Mouse (Mus musculus) heart, adult 2 months (tissue): ENCODE results near the gene Zscan10. TPM values are rescaled to one million over a fixed set of nuclear protein-coding genes. Genes with fewer than 3 reads are reported as not detected.

ENCODE experiments used
- DNase-seq, 2 experiments: peaks; one replicate each; pipeline ENCODE4 v3.0.0; 2021
- H3K27ac ChIP-seq: fragments of 200-600 bp; 2 replicates; pipeline ENCODE4 v1.8.1; 2022
- H3K27me3 ChIP-seq: fragments of 200-500 bp; 2 replicates; pipeline ENCODE4 v1.6.1; 2012; ENCODE audit warnings: mild to moderate bottlenecking, low read length, inconsistent platforms, mixed read lengths; ENCODE audit not compliant: control insufficient read depth, insufficient read depth
- H3K36me3 ChIP-seq: fragments of 200-500 bp; 2 replicates; pipeline ENCODE4 v1.6.1; 2012; ENCODE audit warnings: low read length, inconsistent platforms; ENCODE audit not compliant: control insufficient read depth, insufficient read depth
- H3K4me1 ChIP-seq: fragments of 200-500 bp; 2 replicates; pipeline ENCODE4 v1.6.1; 2011; ENCODE audit warnings: low read length; ENCODE audit not compliant: control insufficient read depth, insufficient read depth
- H3K4me3 ChIP-seq: fragments of 200-600 bp; 2 replicates; pipeline ENCODE4 v1.8.1; 2022
- H3K79me2 ChIP-seq: fragments of 200-500 bp; replicated peaks from 2 replicates; pipeline ENCODE4 v1.6.1; 2012; ENCODE audit warnings: mild to moderate bottlenecking, inconsistent platforms, low read length, moderate library complexity, mixed read lengths; ENCODE audit not compliant: control insufficient read depth, insufficient read depth
- H3K9ac ChIP-seq: fragments of 200-500 bp; 2 replicates; pipeline ENCODE4 v1.6.1; 2012; ENCODE audit warnings: low read depth, mild to moderate bottlenecking, control low read depth, inconsistent platforms, low read length, mixed read lengths
- CTCF ChIP-seq: fragments of 200-600 bp; IDR thresholded peaks from 2 replicates; pipeline ENCODE4 v1.8.1; 2022; ENCODE audit warnings: antibody characterized with exemption, mild to moderate bottlenecking, moderate library complexity
- EP300 ChIP-seq: fragments of 200-500 bp; IDR thresholded peaks from 2 replicates; pipeline ENCODE4 v1.6.1; 2011; ENCODE audit warnings: low read depth, low read length, control low read depth; ENCODE audit not compliant: insufficient read depth
- POLR2A ChIP-seq: fragments of 200-500 bp; IDR thresholded peaks from 2 replicates; pipeline ENCODE4 v1.6.1; 2011; ENCODE audit warnings: mild to moderate bottlenecking, low read depth, low read length, control low read depth; ENCODE audit not compliant: insufficient read depth
- WGBS: fragments of 180-500 bp; shearing (Covaris S2); methylation state at CpG from one replicate; pipeline ENCODE4 v1.1.7; 2018; 5-methylcytosine and 5-hydroxymethylcytosine counted together
- intact Hi-C: fragments of 180-260 bp; cut with DNase I; formaldehyde crosslinking; loops from one replicate; pipeline ENCODE4 v1.15.1; 2025
- long read RNA-seq: library from polyadenylated mRNA; stranded (forward); transcript quantifications from one replicate; pipeline ENCODE4 v2.0.0, GENCODE M21; 2021
- polyA plus RNA-seq: library from polyadenylated mRNA; depleted of rRNA; stranded (reverse); fragments of >200 nt; gene quantifications from 2 replicates; pipeline ENCODE4 v1.2.3, GENCODE M21; 2012; rRNA removed
- total RNA-seq, 2 experiments: library from RNA; stranded (reverse); gene quantifications; 2 replicates each; pipeline ENCODE4 v1.2.3; 2021

Gene Zscan10
- total RNA-seq: not detected
- not detected in 2 replicates for polyA plus RNA-seq
- long read RNA-seq, partial matches to known transcripts: 0 of 1 reads
- long read RNA-seq, other reads (novel, unspliced or antisense): 1 of 1 reads

DNA sequence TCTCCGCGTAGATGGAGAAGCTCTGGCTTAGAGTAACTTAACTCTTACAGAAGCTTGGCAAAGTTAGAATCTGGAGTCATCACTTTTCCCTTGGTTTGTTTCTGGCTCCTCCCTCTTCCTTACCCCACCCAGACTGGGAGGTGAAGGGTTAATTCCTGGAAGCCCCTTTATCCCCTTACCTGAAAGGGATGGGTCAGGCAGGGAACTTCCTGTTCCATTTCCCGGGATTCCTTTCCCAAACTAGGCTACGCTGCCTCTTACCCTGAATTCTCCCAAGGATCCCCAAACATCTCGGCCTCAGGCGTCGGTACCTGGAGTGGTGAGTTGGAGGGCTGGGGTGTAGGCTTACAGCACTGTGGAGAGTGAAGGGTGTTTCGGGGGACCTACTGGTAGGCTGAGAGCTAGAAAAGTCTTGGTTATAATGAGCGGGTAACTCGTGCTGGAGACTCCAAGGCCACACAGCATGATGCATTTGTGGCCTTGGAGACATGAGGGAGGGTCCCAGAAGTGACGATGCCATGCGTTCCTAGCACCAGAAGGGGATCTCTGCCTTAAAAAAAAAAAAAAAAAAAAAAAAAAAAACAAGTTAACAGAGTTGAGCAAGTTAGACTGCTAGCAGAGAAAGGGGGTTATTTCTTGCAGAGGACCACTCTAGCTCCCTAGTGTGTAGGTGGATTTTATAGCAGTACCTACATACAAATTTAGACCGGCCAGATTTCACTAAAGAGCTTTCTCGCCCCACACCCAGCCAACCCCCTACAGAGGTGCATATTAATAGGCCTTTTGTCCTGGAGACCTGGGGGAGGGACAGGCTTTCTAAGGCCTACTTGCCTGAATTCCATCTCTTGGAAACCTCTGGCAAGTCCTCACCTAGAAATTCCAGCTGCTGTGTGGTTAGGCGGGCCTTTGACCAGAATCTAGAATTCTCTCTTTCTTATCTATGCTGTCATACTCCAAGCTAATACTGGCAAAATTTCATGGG, at the start of gene Zscan10:
Zscan10 (plus strand) TSS at position 216 of the 982 bp plus-strand sequence.
- intact Hi-C loops: no loop called here
- H3K79me2 ChIP-seq: no peaks in the 10 kb centered on the region
- H3K4me3 ChIP-seq: peak within 1 kb of the TSS; percentile 49
- no peaks in the 10 kb centered on the region; the same call in 1 of the 2 replicates for H3K36me3 ChIP-seq
- no peaks in the 10 kb centered on the region; the same call in 1 of the 2 replicates for H3K4me1 ChIP-seq
- WGBS: 74% methylated on average over 15 of the region's 15 CpGs
- H3K9ac ChIP-seq: no peak within 1 kb of the TSS; the same call in 1 of the 2 replicates
- DNase-seq: no peak
- H3K27ac ChIP-seq: peak within 1 kb of the TSS; percentile 87
- no peak for TF ChIP-seq POLR2A
- TF ChIP-seq CTCF: no peak
- TF ChIP-seq EP300: no peak
- no peaks in the 10 kb centered on the region for H3K27me3 ChIP-seq

GRCm38 (mm10) chr17:23550856-23551255, 49.8 kb upstream of the Zscan10 start:
- Histone ChIP-seq H3K4me1 (0 out of 2 replicates have a peak, but pooled peaks cover 1% of the 10 kb centered on the region), H3K27ac (peak overlapping the region; percentile 84), H3K27me3 (no peaks in the 10 kb centered on the region), H3K9ac (peak overlapping the region; percentile 47), H3K36me3 (no peaks in the 10 kb centered on the region), H3K4me3 (peak overlapping the region; percentile 78), H3K79me2 (no peaks in the 10 kb centered on the region)
- intact Hi-C loops: no loop called here
- no peak for TF ChIP-seq CTCF
- no peak for TF ChIP-seq POLR2A
- TF ChIP-seq EP300: no peak
- peak in 1 of 2 experiments; percentile 46 for DNase-seq
- 4% methylated on average over 15 of the region's 15 CpGs for WGBS

DNA sequence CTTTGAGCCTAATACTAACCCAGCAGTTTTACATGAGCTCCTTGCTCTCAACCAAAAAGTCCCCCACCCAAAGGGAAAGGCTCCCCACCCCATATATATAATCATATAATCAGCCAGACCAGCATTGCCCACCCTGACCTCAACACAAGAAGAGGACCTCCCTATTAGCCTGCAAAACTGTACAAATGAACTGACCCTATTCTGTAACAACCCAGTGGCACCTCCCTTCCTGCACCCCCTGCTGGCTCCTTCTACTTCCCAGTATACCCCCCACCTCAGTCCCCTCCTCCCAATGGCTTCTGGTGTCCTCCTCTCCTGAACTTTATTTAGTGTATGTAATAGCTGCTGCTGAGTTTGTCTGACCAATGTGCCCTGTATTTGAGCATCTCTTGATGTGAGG, 49.2 kb upstream of the Zscan10 start:
- no peak for DNase-seq
- TF ChIP-seq CTCF (no peak), POLR2A (no peak), EP300 (no peak)
- intact Hi-C loops: no loop called here
- no peak overlapping the region; the same call in 1 of the 2 replicates for H3K27ac ChIP-seq
- no peaks in the 10 kb centered on the region for H3K79me2 ChIP-seq
- no peak overlapping the region for H3K9ac ChIP-seq
- no peaks in the 10 kb centered on the region for H3K36me3 ChIP-seq
- no peaks in the 10 kb centered on the region for H3K27me3 ChIP-seq
- H3K4me1 ChIP-seq: 0 out of 2 replicates have a peak, but pooled peaks cover 1% of the 10 kb centered on the region
- H3K4me3 ChIP-seq: no peak overlapping the region

- Histone ChIP-seq H3K4me3 (no peak overlapping the region), H3K27ac (no peak overlapping the region), H3K4me1 (0 out of 2 replicates have a peak, but pooled peaks cover 1% of the 10 kb centered on the region), H3K27me3 (no peaks in the 10 kb centered on the region), H3K36me3 (no peaks in the 10 kb centered on the region), H3K9ac (no peak overlapping the region), H3K79me2 (no peaks in the 10 kb centered on the region)
- no peak for TF ChIP-seq EP300
- TF ChIP-seq CTCF: no peak
- TF ChIP-seq POLR2A: no peak
- DNase-seq: no peak
- WGBS: 70% methylated on average over 5 of the region's 5 CpGs
- intact Hi-C loops: no loop called here
These were observed 48.7 kb upstream of the Zscan10 start for GRCm38 (mm10) chr17:23551963-23552362.

GRCm38 (mm10) chr17:23552896-23553633, 47.6 kb upstream of the Zscan10 start:
- H3K4me3 ChIP-seq: no peak overlapping the region
- intact Hi-C loops: no loop called here
- no peaks in the 10 kb centered on the region for H3K79me2 ChIP-seq
- no peaks in the 10 kb centered on the region for H3K27me3 ChIP-seq
- TF ChIP-seq EP300 (no peak), CTCF (no peak), POLR2A (no peak)
- H3K4me1 ChIP-seq: 0 out of 2 replicates have a peak, but pooled peaks cover 1% of the 10 kb centered on the region
- no peak overlapping the region for H3K9ac ChIP-seq
- no peaks in the 10 kb centered on the region for H3K36me3 ChIP-seq
- H3K27ac ChIP-seq: no peak overlapping the region
- 91% methylated on average over 8 of the region's 8 CpGs for WGBS
- DNase-seq: peak in 1 of 2 experiments; percentile 12
